In genomic region chr5:90223534-90224381, GRCm38 (mm10) we compare ENCODE assay signal across 8 mouse cellular contexts. TPM values are rescaled to one million over a fixed set of nuclear protein-coding genes. Genes with fewer than 3 reads are reported as not detected.
DNase-seq lines count a peak whose midpoint lies in the region; ATAC-seq and TF ChIP-seq lines count a peak whose summit lies in the region.

Gene Cox18, minus strand, starts transcription at chr5:90224001.

- peaks cover 51% of the 10 kb centered on the region for H3K36me3 ChIP-seq in embryonic facial prominence, embryonic 13.5 days
- no peaks in the 10 kb centered on the region; the same call in 1 of the 2 replicates for H3K36me3 ChIP-seq in kidney, adult 2 months (ENCODE audit: control insufficient read depth, insufficient read depth, low read length)
- peaks cover 51% of the 10 kb centered on the region for H3K36me3 ChIP-seq in limb, embryonic 12.5 days
- H3K36me3 ChIP-seq in midbrain, embryonic 15.5 days (replicated peaks) = peaks cover 21% of the 10 kb centered on the region
- peaks cover 2% of the 10 kb centered on the region for H3K36me3 ChIP-seq in spleen, adult 2 months (ENCODE audit: control insufficient read depth, insufficient read depth, low read length)

- no peaks in the 10 kb centered on the region for H3K27me3 ChIP-seq in embryonic facial prominence, embryonic 13.5 days
- H3K27me3 ChIP-seq in kidney, adult 2 months (replicated peaks; ENCODE audit: control insufficient read depth, insufficient read depth, low read length) = no peaks in the 10 kb centered on the region
- no peaks in the 10 kb centered on the region for H3K27me3 ChIP-seq in limb, embryonic 12.5 days
- H3K27me3 ChIP-seq in midbrain, embryonic 15.5 days (replicated peaks) = no peaks in the 10 kb centered on the region
- H3K27me3 ChIP-seq in spleen, adult 2 months (ENCODE audit: control insufficient read depth, insufficient read depth, low read length) = no peaks in the 10 kb centered on the region

- peak within 1 kb of the TSS; percentile 91 for H3K4me3 ChIP-seq in embryonic facial prominence, embryonic 13.5 days
- peak within 1 kb of the TSS; percentile 84 for H3K4me3 ChIP-seq in kidney, adult 2 months (ENCODE audit: insufficient read depth, low read depth, low read length)
- peak within 1 kb of the TSS; percentile 79 for H3K4me3 ChIP-seq in limb, embryonic 12.5 days (replicated peaks)
- peak within 1 kb of the TSS; percentile 95 for H3K4me3 ChIP-seq in midbrain, embryonic 15.5 days
- peak within 1 kb of the TSS; percentile 84 for H3K4me3 ChIP-seq in spleen, adult 2 months (ENCODE audit: extremely low read depth, insufficient read depth, insufficient read length)

- TF ChIP-seq POLR2A in kidney, adult 2 months (IDR thresholded peaks at IDR 0.05; ENCODE audit: low read depth, low read length) = peak; percentile 41
- peak; percentile 74 for TF ChIP-seq POLR2A in spleen, adult 2 months (IDR thresholded peaks at IDR 0.05; ENCODE audit: low read depth, low read length)

- peak within 1 kb of the TSS; percentile 91 for H3K27ac ChIP-seq in embryonic facial prominence, embryonic 13.5 days
- H3K27ac ChIP-seq in kidney, adult 2 months (ENCODE audit: insufficient read depth, low read depth, low read length) = peak within 1 kb of the TSS; percentile 62
- peak within 1 kb of the TSS; percentile 90 for H3K27ac ChIP-seq in limb, embryonic 12.5 days
- H3K27ac ChIP-seq in midbrain, embryonic 15.5 days = peak within 1 kb of the TSS; percentile 93
- peak within 1 kb of the TSS; percentile 92 for H3K27ac ChIP-seq in spleen, adult 2 months (ENCODE audit: insufficient read depth, low read length)

- TF ChIP-seq CTCF in kidney, adult 2 months (conservative IDR thresholded peaks at IDR 0.05; ENCODE audit: insufficient read depth, insufficient read length, low read depth, low read length) = peak; percentile 22; the same call in 1 of the 2 replicates
- TF ChIP-seq CTCF in spleen, adult 2 months (IDR thresholded peaks at IDR 0.05; ENCODE audit: extremely low read depth, insufficient read depth, insufficient read length, insufficient replicate concordance) = 0 out of 2 replicates have a peak, but pooled peaks have one; percentile 17

- peak; percentile 98 for DNase-seq in 3134 (ENCODE audit: extremely low read depth, insufficient read length, low spot score)
- peak; percentile 99 to 100 for DNase-seq in adrenal gland, postnatal 36 days
- peak; percentile 99 to 100 for DNase-seq in heart, adult 18-20 months
- DNase-seq in kidney, adult 2 months = peak; percentile 100
- DNase-seq in spleen, adult 2 months (ENCODE audit: low read depth in 1 of 2, low spot score in 2 of 2) = peak; percentile 99 to 100

- ATAC-seq in embryonic facial prominence, embryonic 13.5 days (ENCODE audit: insufficient number of reproducible peaks, insufficient read depth, low FRiP score, low TSS enrichment, low read depth) = peak; percentile 95
- peak; percentile 99 for ATAC-seq in limb, embryonic 12.5 days (ENCODE audit: insufficient number of reproducible peaks, insufficient read depth, low FRiP score, low TSS enrichment, low read depth)
- peak; percentile 98 for ATAC-seq in midbrain, embryonic 15.5 days (replicated peaks)

- peaks cover 8% of the 10 kb centered on the region for H3K4me1 ChIP-seq in embryonic facial prominence, embryonic 13.5 days
- H3K4me1 ChIP-seq in kidney, adult 2 months (ENCODE audit: control insufficient read depth, insufficient read depth, low read length) = 0 out of 2 replicates have a peak, but pooled peaks cover 4% of the 10 kb centered on the region
- peaks cover 6% of the 10 kb centered on the region for H3K4me1 ChIP-seq in limb, embryonic 12.5 days (replicated peaks)
- H3K4me1 ChIP-seq in midbrain, embryonic 15.5 days = peaks cover 10% of the 10 kb centered on the region
- H3K4me1 ChIP-seq in spleen, adult 2 months (ENCODE audit: control insufficient read depth, insufficient read depth, insufficient read length) = 0 out of 2 replicates have a peak, but pooled peaks cover 3% of the 10 kb centered on the region

- H3K9me3 ChIP-seq in embryonic facial prominence, embryonic 13.5 days = no peaks in the 10 kb centered on the region
- H3K9me3 ChIP-seq in limb, embryonic 12.5 days = no peaks in the 10 kb centered on the region
- no peaks in the 10 kb centered on the region for H3K9me3 ChIP-seq in midbrain, embryonic 15.5 days

- under 1% methylated on average over 62 of the region's 62 CpGs for WGBS in embryonic facial prominence, embryonic 13.5 days
- under 1% methylated on average over 62 of the region's 62 CpGs for WGBS in kidney, adult 2 months
- under 1% methylated on average over 62 of the region's 62 CpGs for WGBS in limb, embryonic 12.5 days
- under 1% methylated on average over 62 of the region's 62 CpGs for WGBS in midbrain, embryonic 15.5 days
- under 1% methylated on average over 62 of the region's 62 CpGs for WGBS in spleen, adult 2 months

- H3K4me2 ChIP-seq in embryonic facial prominence, embryonic 13.5 days = peak within 1 kb of the TSS; percentile 60
- peak within 1 kb of the TSS; percentile 68 for H3K4me2 ChIP-seq in limb, embryonic 12.5 days
- peak within 1 kb of the TSS; percentile 83 for H3K4me2 ChIP-seq in midbrain, embryonic 15.5 days

- peak within 1 kb of the TSS; percentile 91 for H3K9ac ChIP-seq in embryonic facial prominence, embryonic 13.5 days
- H3K9ac ChIP-seq in limb, embryonic 12.5 days (replicated peaks) = peak within 1 kb of the TSS; percentile 83
- peak within 1 kb of the TSS; percentile 88 for H3K9ac ChIP-seq in midbrain, embryonic 15.5 days

RNA-seq across cellular contexts. Expression of gene Cox18, which starts in this region (rescaled TPM):
- 10 to 100 TPM; 21.7 to 58.9 TPM for total RNA-seq in adrenal gland, postnatal 36 days (2021)
- 35.5 and 42.9 TPM in 2 replicates for polyA plus RNA-seq in embryonic facial prominence, embryonic 13.5 days (2015; fragmentation: Nextera tagmentation; extraction: Ambion mirVana)
- total RNA-seq in heart, adult 18-20 months (2021) = 10 to 100 TPM; 11.1 to 12.3 TPM
- polyA plus RNA-seq in kidney, adult 2 months (2012; rRNA removed) = 19.0 and 21.3 TPM in 2 replicates
- 34.4 and 35.9 TPM in 2 replicates for polyA plus RNA-seq in limb, embryonic 12.5 days (2016; fragmentation: Nextera tagmentation; extraction: Ambion mirVana)
- polyA plus RNA-seq in midbrain, embryonic 15.5 days (2015; fragmentation: Nextera tagmentation; extraction: Ambion mirVana) = 35.5 and 36.1 TPM in 2 replicates
- 21.3 and 38.9 TPM in 2 replicates for polyA plus RNA-seq in spleen, adult 2 months (2012; rRNA removed)

Comparison
In these comparisons a context has a peak if more than half of its experiments do, and no peak if none do; other contexts are left out.
1. Peak in every context shown above with its lines: DNase-seq, ATAC-seq, H3K4me3 ChIP-seq and H3K27ac ChIP-seq.